In the genomic region with DNA sequence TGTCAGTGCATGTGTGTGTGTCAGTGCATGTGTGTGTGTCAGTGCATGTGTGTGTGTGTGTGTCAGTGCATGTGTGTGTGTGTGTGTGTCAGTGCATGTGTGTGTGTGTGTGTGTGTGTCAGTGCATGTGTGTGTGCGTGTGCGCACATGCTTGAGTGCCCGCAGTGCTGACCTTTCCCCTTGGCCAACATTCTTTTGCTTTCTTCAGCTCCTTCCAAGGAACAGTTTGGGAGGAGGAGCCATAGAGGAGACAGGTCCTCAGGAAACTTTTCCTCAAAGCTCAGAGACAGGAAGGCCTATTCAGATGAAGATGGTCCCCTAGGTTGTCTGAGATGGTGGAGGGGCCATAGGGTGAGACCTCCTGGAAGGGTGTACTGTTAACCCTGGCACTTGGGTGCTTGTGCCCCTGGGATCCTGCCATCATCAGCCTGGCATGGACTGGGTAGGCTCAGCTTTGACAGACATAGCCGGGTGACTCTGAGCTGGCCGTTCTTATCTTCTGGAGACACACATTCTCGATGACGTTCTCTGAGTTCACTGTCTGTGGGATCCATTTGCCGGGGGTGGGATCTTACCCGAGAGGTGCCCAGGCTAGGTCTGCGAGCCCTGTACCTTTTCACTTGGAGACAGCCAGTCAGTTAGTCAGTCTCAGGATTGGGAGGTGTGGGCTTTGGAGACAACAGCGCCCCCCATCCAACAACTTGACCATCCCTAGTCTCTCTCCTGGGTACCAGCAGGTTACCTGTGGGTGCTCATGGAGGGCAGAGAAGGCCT, we compare ENCODE assay signal across 9 mouse cellular contexts. TPM values are rescaled to one million over a fixed set of nuclear protein-coding genes. Genes with fewer than 3 reads are reported as not detected.
A peak's percentile ranks its signal among the peaks of the same experiment; 100 is the strongest.
DNase-seq lines count a peak whose midpoint lies in the region; ATAC-seq and TF ChIP-seq lines count a peak whose summit lies in the region.
"Had no signal": no experiment of that assay in that cellular context is flagged by ENCODE, and none has a peak within 500 bp of the region (broad histone marks: within the 10 kb centered on the region; RNA-seq: fewer than 3 reads in every experiment).

No protein-coding gene starts in this region.

- H3K9ac ChIP-seq in heart, embryonic 13.5 days: peak overlapping the region; percentile 72
- no peak overlapping the region for H3K9ac ChIP-seq in kidney, postnatal 0 days (ENCODE audit: low read depth, low read length)
- H3K9ac ChIP-seq in stomach, embryonic 15.5 days: no peak overlapping the region

- 47% methylated on average over 11 of the region's 11 CpGs for WGBS in heart, embryonic 13.5 days
- 60% methylated on average over 11 of the region's 11 CpGs for WGBS in kidney, postnatal 0 days
- WGBS in stomach, embryonic 15.5 days: 73% methylated on average over 11 of the region's 11 CpGs

- H3K27me3 ChIP-seq in heart, embryonic 13.5 days (replicated peaks): no peaks in the 10 kb centered on the region
- H3K27me3 ChIP-seq in kidney, postnatal 0 days (ENCODE audit: insufficient read depth, low read length): no peaks in the 10 kb centered on the region
- H3K27me3 ChIP-seq in stomach, embryonic 15.5 days (replicated peaks): no peaks in the 10 kb centered on the region

- TF ChIP-seq CTCF in kidney, postnatal 0 days (IDR thresholded peaks at IDR 0.05; ENCODE audit: low read depth): 0 out of 2 replicates have a peak, but pooled peaks have one; percentile 22

- peak overlapping the region; percentile 90 for H3K27ac ChIP-seq in heart, embryonic 13.5 days (replicated peaks)
- peak overlapping the region; percentile 92 for H3K27ac ChIP-seq in kidney, postnatal 0 days
- H3K27ac ChIP-seq in stomach, embryonic 15.5 days: peak overlapping the region; percentile 90

- DNase-seq in spleen, postnatal 10 days (ENCODE audit: low spot score in 2 of 2): peak; percentile 54 to 59
- DNase-seq in spleen, adult 18-20 months: no peak
- DNase-seq in kidney, postnatal 0 days (ENCODE audit: low spot score): peak; percentile 8
- no peak for DNase-seq in thymus, postnatal 10 days (ENCODE audit: low spot score in 2 of 2)
- DNase-seq in cerebellum, adult 18-20 months: no peak
- DNase-seq in left cerebral cortex, adult 9 months (ENCODE audit: low spot score in 2 of 2): no peak
- DNase-seq: thymus, adult 18-20 months had no signal

- H3K36me3 ChIP-seq in heart, embryonic 13.5 days: no peaks in the 10 kb centered on the region; the same call in 1 of the 2 replicates
- H3K36me3 ChIP-seq in kidney, postnatal 0 days (ENCODE audit: insufficient read depth, low read length): no peaks in the 10 kb centered on the region
- H3K36me3 ChIP-seq in stomach, embryonic 15.5 days: no peaks in the 10 kb centered on the region

- H3K4me2 ChIP-seq in heart, embryonic 13.5 days: peak overlapping the region; percentile 40
- peak overlapping the region; percentile 34; the same call in 1 of the 2 replicates for H3K4me2 ChIP-seq in kidney, postnatal 0 days (ENCODE audit: low read length)
- H3K4me2 ChIP-seq in stomach, embryonic 15.5 days: no peak overlapping the region; the same call in 1 of the 2 replicates

- peak; percentile 38; the same call in 1 of the 2 replicates for ATAC-seq in heart, embryonic 13.5 days (ENCODE audit: extremely low read depth, insufficient number of reproducible peaks, low FRiP score, low TSS enrichment)
- ATAC-seq in kidney, postnatal 0 days (replicated peaks; ENCODE audit: low FRiP score, low read depth): peak; percentile 24
- peak; percentile 15; the same call in 1 of the 2 replicates for ATAC-seq in stomach, embryonic 15.5 days (ENCODE audit: insufficient read depth, low FRiP score, low read depth)

- H3K4me1 ChIP-seq in heart, embryonic 13.5 days: peaks cover 51% of the 10 kb centered on the region
- peaks cover 28% of the 10 kb centered on the region for H3K4me1 ChIP-seq in kidney, postnatal 0 days (replicated peaks; ENCODE audit: insufficient read depth, low read length)
- peaks cover 34% of the 10 kb centered on the region for H3K4me1 ChIP-seq in stomach, embryonic 15.5 days

- no peaks in the 10 kb centered on the region for H3K9me3 ChIP-seq in heart, embryonic 13.5 days
- no peaks in the 10 kb centered on the region for H3K9me3 ChIP-seq in kidney, postnatal 0 days (replicated peaks; ENCODE audit: low read length)
- no peaks in the 10 kb centered on the region for H3K9me3 ChIP-seq in stomach, embryonic 15.5 days

- no peak overlapping the region for H3K4me3 ChIP-seq in heart, embryonic 13.5 days
- H3K4me3 ChIP-seq in kidney, postnatal 0 days (replicated peaks; ENCODE audit: low read depth, low read length): no peak overlapping the region
- H3K4me3 ChIP-seq in stomach, embryonic 15.5 days (replicated peaks): no peak overlapping the region

RNA-seq across cellular contexts. Expression of a gene that starts 11.5 kb away (rescaled TPM):
- 17.2 and 18.7 TPM in 2 replicates for polyA plus RNA-seq in heart, embryonic 13.5 days (2015; fragmentation: Nextera tagmentation; extraction: Ambion mirVana)
- 26.2 and 30.5 TPM in 2 replicates for polyA plus RNA-seq in kidney, postnatal 0 days (2015; fragmentation: Nextera tagmentation; extraction: Ambion mirVana)
- 12.4 and 13.5 TPM in 2 replicates for polyA plus RNA-seq in stomach, embryonic 15.5 days (2015; fragmentation: Nextera tagmentation; extraction: Ambion mirVana)

RNA-seq across cellular contexts. Expression of a gene that starts 17.6 kb away (rescaled TPM):
- 5.1 and 7.0 TPM in 2 replicates for polyA plus RNA-seq in heart, embryonic 13.5 days (2015; fragmentation: Nextera tagmentation; extraction: Ambion mirVana)
- 13.4 and 14.0 TPM in 2 replicates for polyA plus RNA-seq in kidney, postnatal 0 days (2015; fragmentation: Nextera tagmentation; extraction: Ambion mirVana)
- 35.3 and 38.0 TPM in 2 replicates for polyA plus RNA-seq in stomach, embryonic 15.5 days (2015; fragmentation: Nextera tagmentation; extraction: Ambion mirVana)

RNA-seq across cellular contexts. Expression of a gene that starts 30.9 kb away (rescaled TPM):
- 11.4 and 12.0 TPM in 2 replicates for polyA plus RNA-seq in heart, embryonic 13.5 days (2015; fragmentation: Nextera tagmentation; extraction: Ambion mirVana)
- 10.1 and 11.5 TPM in 2 replicates for polyA plus RNA-seq in kidney, postnatal 0 days (2015; fragmentation: Nextera tagmentation; extraction: Ambion mirVana)
- polyA plus RNA-seq in stomach, embryonic 15.5 days (2015; fragmentation: Nextera tagmentation; extraction: Ambion mirVana): 10.6 and 11.5 TPM in 2 replicates

RNA-seq across cellular contexts. Expression of a gene that starts 33.1 kb away (rescaled TPM):
- polyA plus RNA-seq in heart, embryonic 13.5 days (2015; fragmentation: Nextera tagmentation; extraction: Ambion mirVana): 0.79 and 1.1 TPM in 2 replicates
- 2.0 and 2.2 TPM in 2 replicates for polyA plus RNA-seq in kidney, postnatal 0 days (2015; fragmentation: Nextera tagmentation; extraction: Ambion mirVana)
- 0.28 and 0.34 TPM in 2 replicates for polyA plus RNA-seq in stomach, embryonic 15.5 days (2015; fragmentation: Nextera tagmentation; extraction: Ambion mirVana)

Comparison
In these comparisons a context has a peak if more than half of its experiments do, and no peak if none do; other contexts are left out.
1. DNase-seq: peak in spleen, postnatal 10 days (2 of 2) and kidney, postnatal 0 days (single experiment); none in spleen, adult 18-20 months (0 of 2), thymus, postnatal 10 days (0 of 2), cerebellum, adult 18-20 months (0 of 2) and left cerebral cortex, adult 9 months (0 of 2).
2. Peak in every context shown above with its lines, with median percentiles within 50 percentile points of each other: ATAC-seq and H3K27ac ChIP-seq.